ENCODE assay signal across 19 mouse cellular contexts in the genomic region with DNA sequence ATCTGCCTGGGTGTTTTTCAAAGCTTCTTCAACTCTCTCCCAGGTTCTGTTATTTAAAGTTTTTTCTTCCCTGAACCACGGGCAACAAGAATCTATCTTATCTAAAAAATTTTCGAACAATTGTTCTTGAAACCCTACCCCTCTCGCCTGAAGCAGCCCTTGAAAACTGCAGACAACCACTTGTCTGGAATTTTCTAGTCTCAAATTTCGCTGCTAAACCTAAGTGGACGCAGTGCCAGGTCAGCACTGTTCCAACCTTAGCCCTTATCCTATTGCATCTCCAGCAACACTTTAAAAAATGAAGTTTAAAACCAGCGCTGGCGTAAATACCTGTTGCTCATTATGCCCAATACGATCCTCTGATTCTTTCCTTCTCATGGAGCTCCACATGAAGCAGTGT. TPM values are rescaled to one million over a fixed set of nuclear protein-coding genes. Genes with fewer than 3 reads are reported as not detected.
DNase-seq lines count a peak whose midpoint lies in the region; ATAC-seq and TF ChIP-seq lines count a peak whose summit lies in the region.
"Had no signal": no experiment of that assay in that cellular context is flagged by ENCODE, and none has a peak within 500 bp of the region (broad histone marks: within the 10 kb centered on the region; RNA-seq: fewer than 3 reads in every experiment).

No protein-coding gene starts in this region.

- H3K4me3 ChIP-seq in lung, embryonic 14.5 days (ENCODE audit: low read depth, low read length), result no peak overlapping the region
- no peak overlapping the region for H3K4me3 ChIP-seq in lung, embryonic 16.5 days (ENCODE audit: low read length)
- H3K4me3 ChIP-seq in lung, postnatal 0 days (ENCODE audit: low read depth, low read length), result no peak overlapping the region

- TF ChIP-seq CTCF in lung, embryonic 14.5 days (IDR thresholded peaks at IDR 0.05; ENCODE audit: low read depth), result no peak
- no peak for TF ChIP-seq CTCF in lung, postnatal 0 days (IDR thresholded peaks at IDR 0.05)

- H3K36me3 ChIP-seq in lung, embryonic 14.5 days (ENCODE audit: insufficient read depth), result no peaks in the 10 kb centered on the region
- H3K36me3 ChIP-seq in lung, embryonic 16.5 days (ENCODE audit: control insufficient read depth, insufficient read depth, low read length), result no peaks in the 10 kb centered on the region
- no peaks in the 10 kb centered on the region for H3K36me3 ChIP-seq in lung, postnatal 0 days (ENCODE audit: insufficient read depth, low read length)
- H3K36me3 ChIP-seq: G1E had no signal

- no peak overlapping the region for H3K27ac ChIP-seq in lung, embryonic 14.5 days (ENCODE audit: low read depth)
- no peak overlapping the region for H3K27ac ChIP-seq in lung, embryonic 16.5 days (ENCODE audit: low read length)
- H3K27ac ChIP-seq in lung, postnatal 0 days (ENCODE audit: low read length), result no peak overlapping the region

- no peak overlapping the region for H3K4me2 ChIP-seq in lung, embryonic 14.5 days
- H3K4me2 ChIP-seq in lung, embryonic 16.5 days (ENCODE audit: low read depth, low read length), result no peak overlapping the region; the same call in 1 of the 2 replicates
- H3K4me2 ChIP-seq in lung, postnatal 0 days (replicated peaks; ENCODE audit: low read depth, low read length), result no peak overlapping the region

- peak; percentile 9 for DNase-seq in lung, embryonic 14.5 days
- no peak for DNase-seq in lung, postnatal 25 days (ENCODE audit: low spot score)
- no peak for DNase-seq in lung, postnatal 10 days
- DNase-seq in lung, postnatal 0 days (ENCODE audit: low spot score), result no peak
- no peak for DNase-seq in lung, adult 18-20 months
- DNase-seq: adrenal gland, adult 8-10 months; B cell, adult 2 months; cerebellum, adult 11 months; cerebellum, adult 11-12 months; cerebellum, adult 18-20 months had no signal

- ATAC-seq in lung, embryonic 14.5 days (ENCODE audit: insufficient read depth), result peak; percentile 47; the same call in 1 of the 2 replicates
- ATAC-seq in lung, embryonic 16.5 days (ENCODE audit: low read depth), result 0 out of 2 replicates have a peak, but pooled peaks have one; percentile 38
- peak; percentile 55; the same call in 1 of the 2 replicates for ATAC-seq in lung, postnatal 0 days
- ATAC-seq: activated CD4-positive, CD25-positive, alpha-beta regulatory T cell, adult 4 months; CD4-positive, CD25-positive, alpha-beta regulatory T cell, adult 4 months; Patski had no signal

- WGBS in lung, embryonic 14.5 days, result 53% methylated on average over 8 of the region's 8 CpGs
- 47% methylated on average over 8 of the region's 8 CpGs for WGBS in lung, embryonic 16.5 days
- 51% methylated on average over 8 of the region's 8 CpGs for WGBS in lung, postnatal 0 days

- H3K9ac ChIP-seq in lung, embryonic 14.5 days, result no peak overlapping the region
- H3K9ac ChIP-seq in lung, embryonic 16.5 days (ENCODE audit: low read length), result no peak overlapping the region
- no peak overlapping the region for H3K9ac ChIP-seq in lung, postnatal 0 days (replicated peaks; ENCODE audit: low read depth)

- H3K4me1 ChIP-seq in lung, embryonic 14.5 days (ENCODE audit: insufficient read depth), result no peaks in the 10 kb centered on the region
- no peaks in the 10 kb centered on the region for H3K4me1 ChIP-seq in lung, embryonic 16.5 days (replicated peaks; ENCODE audit: control insufficient read depth, insufficient read depth, low read length)
- no peaks in the 10 kb centered on the region for H3K4me1 ChIP-seq in lung, postnatal 0 days (ENCODE audit: insufficient read depth, low read depth, low read length)

- TF ChIP-seq EP300 in lung, postnatal 0 days (IDR thresholded peaks at IDR 0.05), result peak; percentile 66

- no peaks in the 10 kb centered on the region for H3K27me3 ChIP-seq in lung, embryonic 14.5 days (ENCODE audit: insufficient read depth, low read length)
- H3K27me3 ChIP-seq in lung, embryonic 16.5 days (ENCODE audit: control insufficient read depth, insufficient read depth, low read depth, low read length), result no peaks in the 10 kb centered on the region
- H3K27me3 ChIP-seq in lung, postnatal 0 days (replicated peaks; ENCODE audit: insufficient read depth, low read length), result no peaks in the 10 kb centered on the region
- H3K27me3 ChIP-seq: CH12.LX, Patski had no signal

- H3K9me3 ChIP-seq in lung, embryonic 14.5 days (ENCODE audit: low read depth, low read length), result no peaks in the 10 kb centered on the region
- no peaks in the 10 kb centered on the region for H3K9me3 ChIP-seq in lung, embryonic 16.5 days (ENCODE audit: control insufficient read depth, low read length)
- no peaks in the 10 kb centered on the region for H3K9me3 ChIP-seq in lung, postnatal 0 days (ENCODE audit: low read length)
- H3K9me3 ChIP-seq: G1E had no signal

RNA-seq across cellular contexts. Expression of a gene that starts 29.0 kb away (rescaled TPM):
- polyA plus RNA-seq in lung, embryonic 14.5 days (2014; fragmentation: Nextera tagmentation; extraction: Ambion mirVana), result not detected in 2 replicates
- not detected in 2 replicates for polyA plus RNA-seq in lung, embryonic 16.5 days (2015; fragmentation: Nextera tagmentation; extraction: Ambion mirVana)
- not detected in 2 replicates for polyA plus RNA-seq in lung, postnatal 0 days (2015; fragmentation: Nextera tagmentation; extraction: Ambion mirVana)
- polyA plus RNA-seq: activated CD4-positive, CD25-positive, alpha-beta regulatory T cell, adult 4 months; adrenal gland, adult 2 months; brain, embryonic 14.5 days; C2C12; CD4-positive, CD25-positive, alpha-beta regulatory T cell, adult 4 months; G1E; Patski had no signal
